Mouse (Mus musculus): ENCODE data around the gene Zfp772. TPM values are rescaled to one million over a fixed set of nuclear protein-coding genes. Genes with fewer than 3 reads are reported as not detected.

Gene Zfp772
- total and polyA plus RNA-seq, 2 experiments from 2014 or later: 5.8 to 6.7 TPM

GRCm38 (mm10) chr7:7171227-7172147 is 38.3 kb downstream of the Zfp772 start, which contains the start of gene Zfp418:
Zfp418 (plus strand) TSS chr7:7171330.
- peak; percentile 43 for TF ChIP-seq CTCF (IDR thresholded peaks at IDR 0.05; ENCODE audit: low read depth)
- Histone ChIP-seq H3K4me1 (ENCODE audit: insufficient read depth, low read length) (peaks cover 4% of the 10 kb centered on the region; the same call in 1 of the 2 replicates), H3K27me3 (ENCODE audit: insufficient read depth, low read length) (no peaks in the 10 kb centered on the region), H3K9ac (replicated peaks; ENCODE audit: low read length) (peak within 1 kb of the TSS; percentile 62), H3K9me3 (ENCODE audit: low read length) (no peaks in the 10 kb centered on the region), H3K27ac (peak within 1 kb of the TSS; percentile 62; the same call in 1 of the 2 replicates), H3K4me3 (ENCODE audit: low read length) (peak within 1 kb of the TSS; percentile 82), H3K4me2 (ENCODE audit: low read depth, low read length) (peak within 1 kb of the TSS; percentile 79), H3K36me3 (ENCODE audit: insufficient read depth, low read length) (no peaks in the 10 kb centered on the region)
- WGBS: under 1% methylated on average over 26 of the region's 26 CpGs
- ATAC-seq (peak; percentile 99), DNase-seq (ENCODE audit: low spot score) (peak; percentile 88)

Other genes with a start within 250 kb of the Zfp772 start
- 0.31 TPM in 1 of 2 replicates, not detected in the other for gene Aurkc, start 214.7 kb downstream of the Zfp772 start, total RNA-seq (2014; rRNA removed)
- 0.40 TPM in 1 of 2 replicates, not detected in the other for gene Aurkc, start 214.7 kb downstream of the Zfp772 start, polyA plus RNA-seq (2015; fragmentation: Nextera tagmentation; extraction: Ambion mirVana)
- 15.8 and 20.0 TPM in 2 replicates for gene Zfp954, start 88.5 kb downstream of the Zfp772 start, total RNA-seq (2014; rRNA removed)
- gene Zfp954, start 88.5 kb downstream of the Zfp772 start, polyA plus RNA-seq (2015; fragmentation: Nextera tagmentation; extraction: Ambion mirVana): 11.2 and 12.1 TPM in 2 replicates
- 1.7 and 2.8 TPM in 2 replicates for gene Zfp773, start 73.2 kb downstream of the Zfp772 start, total RNA-seq (2014; rRNA removed)
- gene Zfp773, start 73.2 kb downstream of the Zfp772 start, polyA plus RNA-seq (2015; fragmentation: Nextera tagmentation; extraction: Ambion mirVana): 3.2 and 3.5 TPM in 2 replicates
- 2.8 and 5.1 TPM in 2 replicates for gene Zfp418, start 38.7 kb downstream of the Zfp772 start, total RNA-seq (2014; rRNA removed)
- 1.1 and 1.4 TPM in 2 replicates for gene Zfp418, start 38.7 kb downstream of the Zfp772 start, polyA plus RNA-seq (2015; fragmentation: Nextera tagmentation; extraction: Ambion mirVana)
- gene Vmn2r29, start 37.3 kb upstream of the Zfp772 start, total RNA-seq (2014; rRNA removed): 1.3 and 2.3 TPM in 2 replicates
- gene Vmn2r29, start 37.3 kb upstream of the Zfp772 start, polyA plus RNA-seq (2015; fragmentation: Nextera tagmentation; extraction: Ambion mirVana): 0.55 and 0.93 TPM in 2 replicates
- 2.6 and 8.5 TPM in 2 replicates for gene Gm45844, start 68.3 kb upstream of the Zfp772 start, total RNA-seq (2014; rRNA removed)
- gene Gm45844, start 68.3 kb upstream of the Zfp772 start, polyA plus RNA-seq (2015; fragmentation: Nextera tagmentation; extraction: Ambion mirVana): 10.1 and 13.6 TPM in 2 replicates
- gene Clcn4, start 90.9 kb upstream of the Zfp772 start, total RNA-seq (2014; rRNA removed): 155 and 166 TPM in 2 replicates
- 188 and 195 TPM in 2 replicates for gene Clcn4, start 90.9 kb upstream of the Zfp772 start, polyA plus RNA-seq (2015; fragmentation: Nextera tagmentation; extraction: Ambion mirVana)
- gene Vmn2r30, start 127.6 kb upstream of the Zfp772 start, total RNA-seq (2014; rRNA removed): not detected in 2 replicates
- gene Vmn2r30, start 127.6 kb upstream of the Zfp772 start, polyA plus RNA-seq (2015; fragmentation: Nextera tagmentation; extraction: Ambion mirVana): not detected in 2 replicates
- not detected in 2 replicates for gene Gm45783, start 164.6 kb upstream of the Zfp772 start, total RNA-seq (2014; rRNA removed)
- gene Gm45783, start 164.6 kb upstream of the Zfp772 start, polyA plus RNA-seq (2015; fragmentation: Nextera tagmentation; extraction: Ambion mirVana): not detected in 2 replicates
- gene Vmn2r31, start 189.7 kb upstream of the Zfp772 start, total RNA-seq (2014; rRNA removed): not detected in 2 replicates
- not detected in 2 replicates for gene Vmn2r31, start 189.7 kb upstream of the Zfp772 start, polyA plus RNA-seq (2015; fragmentation: Nextera tagmentation; extraction: Ambion mirVana)

Data from hindbrain, postnatal 0 days (tissue).